Mouse (Mus musculus) ES-Bruce4 (cell line): ENCODE measurements around the gene H2-Eb2.

Experiments used
- CTCF ChIP-seq: IDR thresholded peaks from one replicate; pipeline ENCODE4 v1.8.1; 2011; ENCODE audit warnings: low read depth, low read length
- POLR2A ChIP-seq: IDR thresholded peaks from one replicate; pipeline ENCODE4 v1.8.1; 2011; ENCODE audit warnings: low read length; ENCODE audit not compliant: insufficient read depth

DNA sequence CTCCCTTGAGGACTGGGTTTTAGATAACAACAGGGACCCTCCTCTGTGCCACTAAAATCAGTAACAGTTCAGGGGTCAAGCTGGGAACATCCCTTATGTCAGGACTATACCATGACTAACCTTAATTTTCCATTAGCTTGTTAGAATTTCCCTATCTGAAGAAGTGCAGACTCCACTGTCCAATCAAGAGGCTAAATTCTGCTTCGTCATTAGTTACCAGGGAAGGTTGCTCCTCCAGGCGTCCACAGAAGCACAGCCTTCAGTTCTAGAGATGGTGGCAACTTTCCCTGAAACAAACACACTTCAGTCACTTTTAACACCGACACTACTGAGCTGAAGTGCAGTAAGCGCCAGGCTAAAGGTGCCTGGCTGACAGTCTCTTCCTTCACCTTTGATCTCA lies 20.7 kb upstream of the H2-Eb2 start:
- TF ChIP-seq CTCF (no peak), POLR2A (no peak)
